Mouse (Mus musculus) bone marrow, adult 2 months (tissue): ENCODE data around the gene Dstyk.

Experiments
- CTCF ChIP-seq: fragments of 200-500 bp; IDR thresholded peaks from 2 replicates; pipeline ENCODE4 v1.5.1; 2011; ENCODE audit warnings: low read length, control low read depth; ENCODE audit not compliant: control insufficient read depth, insufficient read depth
- POLR2A ChIP-seq: fragments of 200-500 bp; IDR thresholded peaks from 2 replicates; pipeline ENCODE4 v1.6.1; 2011; ENCODE audit warnings: low read depth, mild to moderate bottlenecking, control low read depth, low read length, borderline replicate concordance; ENCODE audit not compliant: control insufficient read depth

GRCm38 (mm10) chr1:132390691-132391579 is 26.4 kb upstream of the Dstyk start, which contains the start of gene Tmcc2:
- TF ChIP-seq CTCF (no peak), POLR2A (peak; percentile 40; the same call in 1 of the 2 replicates)
